Mouse (Mus musculus) embryonic fibroblast, embryonic 13.5 days (primary cell): ENCODE data around the gene Maff.

ENCODE experiments used
- CTCF ChIP-seq: IDR thresholded peaks from 2 replicates; pipeline ENCODE4 v1.5.1; 2011; ENCODE audit warnings: mild to moderate bottlenecking, control low read depth, low read length, moderate library complexity, borderline replicate concordance; ENCODE audit not compliant: insufficient read depth
- POLR2A ChIP-seq: IDR thresholded peaks from 2 replicates; pipeline ENCODE4 v1.6.1; 2011; ENCODE audit warnings: low read depth, mild to moderate bottlenecking, control low read depth, low read length, moderate library complexity

DNA sequence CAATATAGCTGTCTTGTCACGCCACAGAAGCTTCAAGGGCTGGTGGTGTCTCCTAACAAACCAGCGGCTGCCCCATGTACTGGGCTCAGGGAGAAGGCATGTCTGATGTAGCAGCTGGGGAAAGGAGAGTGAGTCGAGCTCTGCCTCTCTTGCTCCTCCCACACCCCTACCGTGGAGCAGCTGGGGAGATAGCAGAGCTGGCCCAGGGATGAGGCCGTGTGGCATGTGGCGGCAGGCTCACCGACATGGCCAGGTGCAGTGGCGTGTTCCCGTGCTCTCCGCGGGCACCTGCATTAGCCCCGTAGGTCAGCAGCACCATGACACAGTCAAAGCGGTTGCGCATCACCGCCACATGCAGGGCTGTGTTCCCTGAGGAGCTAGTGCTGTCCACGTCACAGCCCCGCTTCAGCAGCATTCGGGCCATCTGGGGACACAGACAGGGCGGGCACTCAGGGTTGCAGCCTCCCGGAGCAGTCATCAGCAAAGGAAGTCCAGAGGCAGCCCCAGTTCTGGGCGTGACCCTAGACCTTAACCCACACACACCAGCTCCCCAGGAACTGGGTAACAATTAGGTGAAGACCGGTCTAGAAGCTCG lies 40.3 kb upstream of the Maff start:
- no peak for TF ChIP-seq POLR2A
- no peak for TF ChIP-seq CTCF
